Mouse (Mus musculus) kidney, postnatal 0 days (tissue): ENCODE results near the gene Mllt10. TPM values are rescaled to one million over a fixed set of nuclear protein-coding genes. Genes with fewer than 3 reads are reported as not detected.

Source experiments
- ATAC-seq: fragments of 200-750 bp; cut with Nextera tagmentation; replicated peaks from 2 replicates; pipeline ENCODE4 v1.8.0; 2017; ENCODE audit warnings: low read depth, moderate number of reproducible peaks, moderate TSS enrichment, moderate library complexity; ENCODE audit not compliant: low FRiP score
- DNase-seq: peaks from one replicate; pipeline ENCODE4 v3.0.0-alpha.2; 2016; ENCODE audit warnings: low spot score
- H3K27ac ChIP-seq: fragments of 300-500 bp; sonication (generic); 2 replicates; pipeline ENCODE4 v1.5.1; 2014; ENCODE audit warnings: mild to moderate bottlenecking
- H3K27me3 ChIP-seq: fragments of 300-500 bp; sonication (generic); 2 replicates; pipeline ENCODE4 v1.6.1; 2014; ENCODE audit warnings: low read length, mixed read lengths; ENCODE audit not compliant: insufficient read depth
- H3K36me3 ChIP-seq: fragments of 300-500 bp; sonication (generic); 2 replicates; pipeline ENCODE4 v1.6.1; 2014; ENCODE audit warnings: low read length, mixed read lengths; ENCODE audit not compliant: insufficient read depth
- H3K4me1 ChIP-seq: fragments of 300-500 bp; sonication (generic); replicated peaks from 2 replicates; pipeline ENCODE4 v1.6.1; 2014; ENCODE audit warnings: antibody characterized with exemption, low read length, mixed read lengths; ENCODE audit not compliant: insufficient read depth
- H3K4me2 ChIP-seq: fragments of 300-500 bp; sonication (generic); 2 replicates; pipeline ENCODE4 v1.6.1; 2014; ENCODE audit warnings: mild to moderate bottlenecking, low read length, moderate library complexity, mixed read lengths
- H3K4me3 ChIP-seq: fragments of 300-500 bp; sonication (generic); replicated peaks from 2 replicates; pipeline ENCODE4 v1.5.1; 2014; ENCODE audit warnings: low read depth, low read length
- H3K9ac ChIP-seq: fragments of 300-500 bp; sonication (generic); 2 replicates; pipeline ENCODE4 v1.6.1; 2014; ENCODE audit warnings: low read depth, low read length
- H3K9me3 ChIP-seq: fragments of 300-500 bp; sonication (generic); replicated peaks from 2 replicates; pipeline ENCODE4 v1.6.1; 2016; ENCODE audit warnings: low read length, inconsistent platforms, mixed read lengths
- CTCF ChIP-seq: IDR thresholded peaks from 2 replicates; pipeline ENCODE4 v1.5.1; 2016; ENCODE audit warnings: antibody characterized with exemption, low read depth, mild to moderate bottlenecking, moderate library complexity
- WGBS: fragments of 180-500 bp; shearing (Covaris S2); extraction: QIAGEN DNeasy Blood & Tissue Kit; methylation state at CpG from one replicate; pipeline ENCODE4 v1.1.7; 2014; 5-methylcytosine and 5-hydroxymethylcytosine counted together
- polyA plus RNA-seq: library from polyadenylated mRNA; unstranded; fragments of >200 nt; fragmentation: Nextera tagmentation; extraction: Ambion mirVana; gene quantifications from 2 replicates; pipeline ENCODE4 v1.2.1, GENCODE M21; 2015

Gene Mllt10
- polyA plus RNA-seq, 1 experiment from 2014 or later: 48.9 TPM

- no peak overlapping the region for H3K9ac ChIP-seq
- peaks cover 16% of the 10 kb centered on the region; the same call in 1 of the 2 replicates for H3K36me3 ChIP-seq
- no peaks in the 10 kb centered on the region for H3K4me1 ChIP-seq
- H3K4me3 ChIP-seq: no peak overlapping the region
- DNase-seq (no peak), ATAC-seq (no peak)
- H3K27ac ChIP-seq: no peak overlapping the region
- H3K9me3 ChIP-seq: no peaks in the 10 kb centered on the region
- no peak overlapping the region for H3K4me2 ChIP-seq
- WGBS: 100% methylated on average over 1 of the region's 1 CpGs
- H3K27me3 ChIP-seq: no peaks in the 10 kb centered on the region
- TF ChIP-seq CTCF: no peak
Measured at GRCm38 (mm10) chr2:18093858-18094257, 38.8 kb downstream of the Mllt10 start.

- H3K4me2 ChIP-seq: no peak overlapping the region
- H3K27ac ChIP-seq: no peak overlapping the region
- no peaks in the 10 kb centered on the region for H3K9me3 ChIP-seq
- DNase-seq (no peak), ATAC-seq (no peak)
- H3K4me1 ChIP-seq: no peaks in the 10 kb centered on the region
- no peaks in the 10 kb centered on the region for H3K27me3 ChIP-seq
- TF ChIP-seq CTCF: no peak
- no peak overlapping the region for H3K4me3 ChIP-seq
- peaks cover 16% of the 10 kb centered on the region; the same call in 1 of the 2 replicates for H3K36me3 ChIP-seq
- no peak overlapping the region for H3K9ac ChIP-seq
Measured at GRCm38 (mm10) chr2:18094319-18094718, 39.3 kb downstream of the Mllt10 start.

GRCm38 (mm10) chr2:18095804-18096203 is 40.8 kb downstream of the Mllt10 start:
- no peak overlapping the region for H3K27ac ChIP-seq
- H3K36me3 ChIP-seq: peaks cover 7% of the 10 kb centered on the region; the same call in 1 of the 2 replicates
- no peaks in the 10 kb centered on the region for H3K9me3 ChIP-seq
- no peak for ATAC-seq
- no peak for DNase-seq
- no peak overlapping the region for H3K9ac ChIP-seq
- no peaks in the 10 kb centered on the region for H3K27me3 ChIP-seq
- no peak overlapping the region for H3K4me3 ChIP-seq
- no peak overlapping the region for H3K4me2 ChIP-seq
- WGBS: 33% methylated on average over 2 of the region's 2 CpGs
- no peak for TF ChIP-seq CTCF
- no peaks in the 10 kb centered on the region for H3K4me1 ChIP-seq

GRCm38 (mm10) chr2:18100914-18101313 is 45.9 kb downstream of the Mllt10 start:
- Histone ChIP-seq H3K9me3 (no peaks in the 10 kb centered on the region), H3K4me1 (no peaks in the 10 kb centered on the region), H3K27ac (no peak overlapping the region), H3K36me3 (0 out of 2 replicates have a peak, but pooled peaks cover 7% of the 10 kb centered on the region), H3K27me3 (no peaks in the 10 kb centered on the region), H3K4me2 (no peak overlapping the region), H3K4me3 (no peak overlapping the region), H3K9ac (no peak overlapping the region)
- ATAC-seq: no peak
- whole genome bisulfite sequencing: 93% methylated on average over 2 of the region's 2 CpGs
- TF ChIP-seq CTCF: peak; percentile 47
- no peak for DNase-seq

GRCm38 (mm10) chr2:18107561-18107960 is 52.5 kb downstream of the Mllt10 start:
- ATAC-seq (no peak), DNase-seq (no peak)
- H3K4me3 ChIP-seq: no peak overlapping the region
- no peaks in the 10 kb centered on the region for H3K27me3 ChIP-seq
- no peaks in the 10 kb centered on the region for H3K9me3 ChIP-seq
- no peak overlapping the region for H3K9ac ChIP-seq
- peaks cover 2% of the 10 kb centered on the region; the same call in 1 of the 2 replicates for H3K36me3 ChIP-seq
- peak overlapping the region; percentile 26; the same call in 1 of the 2 replicates for H3K27ac ChIP-seq
- TF ChIP-seq CTCF: no peak
- no peaks in the 10 kb centered on the region for H3K4me1 ChIP-seq
- H3K4me2 ChIP-seq: no peak overlapping the region

- H3K27ac ChIP-seq: peak overlapping the region; percentile 36; the same call in 1 of the 2 replicates
- no peaks in the 10 kb centered on the region for H3K4me1 ChIP-seq
- no peak overlapping the region for H3K4me3 ChIP-seq
- DNase-seq (peak; percentile 33), ATAC-seq (peak; percentile 72)
- TF ChIP-seq CTCF: no peak; the same call in 1 of the 2 replicates
- H3K4me2 ChIP-seq: no peak overlapping the region
- no peaks in the 10 kb centered on the region for H3K27me3 ChIP-seq
- no peaks in the 10 kb centered on the region for H3K9me3 ChIP-seq
- H3K36me3 ChIP-seq: peaks cover 2% of the 10 kb centered on the region; the same call in 1 of the 2 replicates
- no peak overlapping the region for H3K9ac ChIP-seq
- WGBS: 70% methylated on average over 3 of the region's 3 CpGs
Measured at GRCm38 (mm10) chr2:18108214-18108613, 53.2 kb downstream of the Mllt10 start.

GRCm38 (mm10) chr2:18111411-18111810 is 56.4 kb downstream of the Mllt10 start:
- Histone ChIP-seq H3K27me3 (no peaks in the 10 kb centered on the region), H3K27ac (no peak overlapping the region), H3K4me2 (no peak overlapping the region), H3K9me3 (no peaks in the 10 kb centered on the region), H3K4me1 (no peaks in the 10 kb centered on the region), H3K4me3 (no peak overlapping the region), H3K9ac (no peak overlapping the region), H3K36me3 (peaks cover 5% of the 10 kb centered on the region; the same call in 1 of the 2 replicates)
- ATAC-seq (no peak), DNase-seq (no peak)
- TF ChIP-seq CTCF: no peak
